ENCODE assay signal across 38 mouse cellular contexts in genomic region chr3:97455286-97455685, GRCm38 (mm10). TPM values are rescaled to one million over a fixed set of nuclear protein-coding genes. Genes with fewer than 3 reads are reported as not detected.
DNase-seq lines count a peak whose midpoint lies in the region; ATAC-seq and TF ChIP-seq lines count a peak whose summit lies in the region.
"Had no signal": no experiment of that assay in that cellular context is flagged by ENCODE, and none has a peak within 500 bp of the region (broad histone marks: within the 10 kb centered on the region; RNA-seq: fewer than 3 reads in every experiment).

No protein-coding gene starts in this region.

- no peaks in the 10 kb centered on the region for H3K36me3 ChIP-seq in C2C12 (ENCODE audit: control insufficient read depth, insufficient read depth)
- no peaks in the 10 kb centered on the region for H3K36me3 ChIP-seq in hindbrain, embryonic 16.5 days (ENCODE audit: control insufficient read depth, insufficient read depth, low read length)
- H3K36me3 ChIP-seq: hindbrain, embryonic 13.5 days; limb, embryonic 10.5 days; liver, embryonic 15.5 days; lung, embryonic 15.5 days; neural tube, embryonic 12.5 days; stomach, embryonic 15.5 days had no signal

- ATAC-seq in hindbrain, embryonic 16.5 days = no peak
- ATAC-seq: forebrain, postnatal 0 days; inflammation-experienced regulatory T-cells, adult 6 months had no signal

- H3K27me3 ChIP-seq in C2C12 (ENCODE audit: control insufficient read depth, insufficient read depth, insufficient read length) = no peaks in the 10 kb centered on the region
- no peaks in the 10 kb centered on the region for H3K27me3 ChIP-seq in hindbrain, embryonic 16.5 days (replicated peaks; ENCODE audit: control insufficient read depth, insufficient read depth, low read length)
- H3K27me3 ChIP-seq: hindbrain, embryonic 13.5 days; liver, embryonic 15.5 days; lung, embryonic 15.5 days; megakaryocyte, embryonic 14.5 days; neural tube, embryonic 12.5 days; stomach, embryonic 15.5 days had no signal

- H3K4me1 ChIP-seq in hindbrain, embryonic 16.5 days (ENCODE audit: control insufficient read depth, insufficient read depth, low read depth, low read length) = no peaks in the 10 kb centered on the region
- H3K4me1 ChIP-seq: hindbrain, embryonic 13.5 days; limb, embryonic 10.5 days; liver, embryonic 15.5 days; lung, embryonic 15.5 days; neural tube, embryonic 12.5 days; stomach, embryonic 15.5 days had no signal

- TF ChIP-seq CTCF in C2C12 (IDR thresholded peaks at IDR 0.05; ENCODE audit: control insufficient read depth, insufficient read depth, insufficient read length) = no peak

- no peaks in the 10 kb centered on the region for H3K79me3 ChIP-seq in C2C12 (ENCODE audit: low read depth)

- no peaks in the 10 kb centered on the region for H3K9me3 ChIP-seq in hindbrain, embryonic 16.5 days (ENCODE audit: control insufficient read depth, low read length)
- H3K9me3 ChIP-seq: hindbrain, embryonic 13.5 days; limb, embryonic 10.5 days; liver, embryonic 15.5 days; lung, embryonic 15.5 days; megakaryocyte, embryonic 14.5 days; neural tube, embryonic 12.5 days; stomach, embryonic 15.5 days had no signal

- no peak overlapping the region for H3ac ChIP-seq in C2C12 (ENCODE audit: control insufficient read depth, insufficient read length, low read depth)

- 87% methylated on average over 4 of the region's 4 CpGs for WGBS in hindbrain, embryonic 16.5 days

- DNase-seq in 3134 (ENCODE audit: extremely low read depth, insufficient read length, low spot score) (peak; percentile 16), NIH3T3 (ENCODE audit: low read depth) (peak; percentile 76)
- DNase-seq in adrenal gland, postnatal 10 days = peak; percentile 72
- no peak for DNase-seq in thymus, postnatal 4 days
- no peak for DNase-seq in kidney, adult 8-10 months
- no peak for DNase-seq in frontal cortex, postnatal 10 days (ENCODE audit: low spot score in 2 of 2)
- DNase-seq: cerebellum, adult 11-12 months; cerebellum, postnatal 10 days; forebrain, postnatal 0 days; kidney, adult 2 months; kidney, postnatal 10 days; liver; lung, postnatal 36 days; midbrain, embryonic 14.5 days; retina, postnatal 1 day; right cerebral cortex, postnatal 4 days; thymus, adult 2 months had no signal

- H3K4me2 ChIP-seq in hindbrain, embryonic 16.5 days (ENCODE audit: low read length) = no peak overlapping the region
- H3K4me2 ChIP-seq: hindbrain, embryonic 13.5 days; liver, embryonic 15.5 days; lung, embryonic 15.5 days; neural tube, embryonic 12.5 days; stomach, embryonic 15.5 days had no signal

- H3K4me3 ChIP-seq in C2C12 (ENCODE audit: insufficient read depth, poor library complexity, severe bottlenecking) = no peak overlapping the region
- H3K4me3 ChIP-seq in hindbrain, embryonic 16.5 days (ENCODE audit: low read length) = no peak overlapping the region
- H3K4me3 ChIP-seq: hindbrain, embryonic 13.5 days; limb, embryonic 10.5 days; liver, embryonic 15.5 days; lung, embryonic 15.5 days; megakaryocyte, embryonic 14.5 days; neural tube, embryonic 12.5 days; stomach, embryonic 15.5 days had no signal

- H3K79me2 ChIP-seq in C2C12 (ENCODE audit: control insufficient read depth, insufficient read depth) = no peaks in the 10 kb centered on the region

- H3K27ac ChIP-seq in hindbrain, embryonic 16.5 days (ENCODE audit: low read depth, low read length) = no peak overlapping the region
- H3K27ac ChIP-seq: hindbrain, embryonic 13.5 days; limb, embryonic 10.5 days; liver, embryonic 15.5 days; lung, embryonic 15.5 days; neural tube, embryonic 12.5 days; stomach, embryonic 15.5 days had no signal

- H3K9ac ChIP-seq in hindbrain, embryonic 16.5 days (ENCODE audit: low read depth, low read length) = no peak overlapping the region
- H3K9ac ChIP-seq: forebrain, postnatal 0 days; hindbrain, embryonic 13.5 days; liver, embryonic 15.5 days; lung, embryonic 15.5 days; neural tube, embryonic 12.5 days; stomach, embryonic 15.5 days had no signal

TF ChIP-seq in C2C12, 6 proteins besides CTCF, POLR2A, EP300 and RAD21:
- TF ChIP-seq MYOG (IDR thresholded peaks at IDR 0.05; ENCODE audit: control insufficient read depth, extremely low read depth, insufficient read length) (no peak), MAX (IDR thresholded peaks at IDR 0.05) (no peak), MYOD1 (IDR thresholded peaks at IDR 0.05; ENCODE audit: control insufficient read depth, insufficient read length, low read depth) (no peak), CEBPB (IDR thresholded peaks at IDR 0.05; ENCODE audit: low read depth) (peak; percentile 57), USF1 (IDR thresholded peaks at IDR 0.05; ENCODE audit: low read depth) (no peak)
TF ChIP-seq in C2C12: peak in this region for 1.

RNA-seq across cellular contexts. Expression of gene Olfr1402, which starts 33.5 kb away (rescaled TPM):
- polyA plus RNA-seq in C2C12 (2012; fragmentation: generic; extraction: Trizol) = not detected
- not detected for total RNA-seq in adrenal gland, postnatal 10 days (2021)
- not detected in 2 replicates for polyA plus RNA-seq in hindbrain, embryonic 16.5 days (2015; fragmentation: Nextera tagmentation; extraction: Ambion mirVana)
- total RNA-seq: adrenal gland, postnatal 4 days; forebrain, postnatal 0 days; gastrocnemius, postnatal 4 days; heart, adult 8-10 months; heart, postnatal 25 days; layer of hippocampus, adult 8-10 months; left cerebral cortex, adult 18-20 months had no signal
- polyA plus RNA-seq: cortical plate, adult 2 months; embryonic facial prominence, embryonic 11.5 days; forebrain, embryonic 11.5 days; forebrain, postnatal 0 days; heart, embryonic 14.5 days; hindbrain, embryonic 13.5 days; inflammation-experienced regulatory T-cells, adult 6 months; kidney, adult 2 months; limb, embryonic 10.5 days; liver, embryonic 15.5 days; lung, embryonic 15.5 days; midbrain, embryonic 14.5 days; neural tube, embryonic 12.5 days; thymus, adult 2 months; urinary bladder, adult 2 months had no signal

Comparison
In these comparisons a context has a peak if more than half of its experiments do, and no peak if none do; other contexts are left out.
1. DNase-seq: peak in 3134 (single experiment), NIH3T3 (single experiment) and adrenal gland, postnatal 10 days (single experiment); none in thymus, postnatal 4 days (single experiment), kidney, adult 8-10 months (0 of 2) and frontal cortex, postnatal 10 days (0 of 2).